Mouse (Mus musculus): ENCODE data around the gene Cpne4. TPM values are rescaled to one million over a fixed set of nuclear protein-coding genes. Genes with fewer than 3 reads are reported as not detected.
A peak's percentile ranks its signal among the peaks of the same experiment; 100 is the strongest.

Cpne4 gene
- 100 to 1,000 TPM; 123 to 148 TPM for total RNA-seq (2021)

DNA sequence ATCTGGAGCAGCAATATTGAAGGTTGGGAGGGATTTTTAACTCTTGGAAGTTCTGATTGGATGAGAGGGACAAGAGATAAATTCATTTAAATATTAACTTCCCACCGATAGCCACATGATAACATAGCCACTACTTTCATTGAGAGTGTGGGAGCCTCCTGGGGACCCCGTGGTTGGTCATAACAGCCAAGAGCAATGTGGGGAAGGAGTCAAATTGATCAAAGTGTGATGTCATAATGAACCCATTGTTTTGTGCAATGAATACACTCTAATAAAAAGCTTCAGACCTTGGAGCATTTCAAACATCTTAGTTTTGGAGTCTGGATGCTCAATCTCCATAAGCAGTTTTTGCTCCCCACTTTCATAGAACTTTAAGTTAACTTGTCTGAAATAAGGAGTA lies at the start of gene Cpne4:
Gene Cpne4 (plus strand): TSS at position 301 of the 400 bp plus-strand sequence.
- DNase-seq: no peak

DNA sequence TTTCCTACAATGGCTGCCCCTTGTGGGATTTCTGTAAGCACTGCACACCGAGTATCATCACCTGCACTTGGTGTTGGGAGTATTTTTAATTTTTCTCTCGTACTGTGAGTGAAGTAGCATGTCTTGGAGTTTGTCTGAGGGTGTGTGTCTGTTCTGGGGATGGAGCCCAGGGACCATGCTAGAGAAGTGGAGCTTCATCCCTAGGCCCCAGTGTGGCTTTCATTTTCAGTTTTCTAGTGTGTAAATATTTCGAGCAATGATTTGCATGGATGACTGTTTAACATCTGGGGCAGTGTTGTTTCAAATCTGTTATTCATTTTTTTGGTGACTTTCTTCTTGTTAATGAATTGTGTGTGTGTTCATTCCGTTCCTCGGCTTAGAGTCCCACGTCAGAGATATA lies 31.9 kb upstream of the Cpne4 start:
- no peak for DNase-seq

DNA sequence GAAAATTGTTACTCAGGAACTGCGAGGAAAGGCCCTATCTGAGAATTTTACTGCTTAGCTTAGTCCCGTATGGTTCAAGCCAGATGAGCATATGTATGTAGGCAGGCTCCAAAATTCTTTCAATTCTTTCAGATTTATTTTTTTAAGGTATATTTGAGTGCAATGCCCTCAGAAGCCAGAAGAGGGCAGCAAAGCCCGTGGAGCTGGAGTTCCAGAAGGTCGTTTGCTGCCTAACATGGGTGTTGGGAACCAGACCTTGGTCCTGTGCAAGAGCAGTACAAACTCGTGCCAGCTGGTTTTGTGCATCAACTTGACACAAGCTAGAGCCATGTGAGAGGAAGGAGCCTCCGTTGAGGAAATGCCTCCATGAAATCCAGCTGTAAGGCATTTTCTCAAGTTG lies 11.6 kb upstream of the Cpne4 start:
- DNase-seq: no peak

DNA sequence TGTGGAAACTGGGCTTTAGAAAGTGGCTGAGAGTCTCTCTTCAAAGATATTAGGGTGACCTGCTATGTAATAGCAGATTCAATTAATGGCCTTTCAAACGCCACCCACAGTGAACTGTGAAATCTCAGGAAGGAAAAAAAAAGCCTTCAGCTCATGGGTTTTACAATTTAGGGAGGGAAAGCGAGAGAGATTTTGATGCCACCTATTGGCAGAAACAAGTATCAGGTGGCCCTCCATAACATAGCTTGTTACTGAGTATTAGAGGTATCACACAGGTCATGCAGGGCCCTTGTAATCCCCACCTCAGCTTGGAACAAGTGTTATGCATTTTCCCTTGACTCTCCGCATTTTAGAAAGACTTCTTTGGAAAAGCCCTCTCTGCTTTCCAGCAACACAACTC lies 18.7 kb downstream of the Cpne4 start:
- no peak for DNase-seq

DNA sequence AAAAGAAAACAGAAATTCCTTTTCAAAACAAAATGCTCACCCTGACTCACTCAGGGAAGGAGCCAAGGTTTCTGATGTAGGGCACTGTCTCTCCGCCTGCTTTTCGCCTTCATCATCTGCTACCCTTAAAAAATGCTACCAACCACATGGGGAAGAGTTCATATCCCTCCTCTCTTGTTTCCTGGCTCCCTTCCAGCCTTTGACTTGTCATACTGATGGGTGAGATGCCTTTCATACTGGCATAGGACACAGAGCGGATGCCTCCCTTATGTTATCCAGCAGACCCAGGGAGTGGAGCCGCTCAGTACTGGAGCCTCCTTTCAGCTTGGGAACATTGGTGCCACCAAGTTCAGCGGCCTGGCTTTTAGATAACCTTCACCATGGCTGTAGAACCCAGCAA lies 19.4 kb downstream of the Cpne4 start:
- DNase-seq: peak; percentile 23 to 33

DNA sequence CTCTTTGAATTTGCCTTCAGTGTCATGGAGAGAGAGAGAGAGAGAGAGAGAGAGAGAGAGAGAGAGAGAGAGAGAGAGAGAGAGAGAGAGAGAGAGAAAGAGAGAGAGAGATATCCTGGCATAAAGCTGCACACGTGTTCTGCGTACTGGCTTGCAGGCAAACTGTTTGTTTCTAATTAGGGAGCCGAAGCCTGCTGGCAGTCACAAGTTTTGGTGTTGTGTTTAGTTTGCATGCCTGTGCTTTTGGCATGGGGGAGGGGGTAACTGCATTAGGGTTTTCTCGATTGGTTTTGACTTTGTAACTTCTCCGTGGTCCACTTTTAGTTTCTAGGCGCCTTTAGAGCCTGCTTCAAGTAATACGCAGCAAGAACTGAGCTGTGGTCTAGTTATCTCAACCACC lies 20.0 kb downstream of the Cpne4 start:
- DNase-seq: peak; percentile 23 to 41

DNA sequence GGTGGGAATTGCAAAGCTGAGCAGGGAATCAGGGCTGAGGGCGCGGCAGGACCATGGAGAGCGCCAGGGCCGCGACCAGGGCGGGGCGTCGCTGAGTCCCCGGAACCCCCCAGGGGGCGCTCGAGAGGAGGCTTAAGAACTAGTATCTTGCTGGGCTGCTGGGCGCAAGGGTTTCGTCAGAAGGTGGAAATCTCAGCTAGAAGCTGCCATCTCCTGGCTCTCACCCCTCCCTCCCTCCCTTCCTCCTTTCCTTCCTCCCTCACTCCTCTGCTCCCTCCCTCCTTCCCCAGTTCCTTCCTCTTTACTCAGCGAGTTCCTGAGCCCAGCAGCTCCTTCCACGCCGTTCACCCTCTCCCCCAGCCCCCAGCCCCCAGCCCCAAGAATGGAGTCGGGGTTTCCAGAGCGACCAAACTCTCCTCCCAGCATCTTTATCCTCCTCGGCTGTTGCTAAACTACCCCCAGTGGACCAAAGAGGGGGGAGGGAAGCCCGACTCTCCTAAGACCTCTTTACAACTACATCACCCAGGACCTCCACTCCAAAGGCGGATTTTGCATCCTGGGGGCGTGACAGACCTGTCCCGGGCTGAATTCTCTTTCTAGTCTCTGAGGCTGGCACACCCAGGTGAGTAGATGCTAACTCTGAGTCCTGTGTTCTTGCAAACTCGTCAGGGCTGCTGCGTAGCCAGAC lies 22.5 kb downstream of the Cpne4 start:
- peak; percentile 70 for DNase-seq

DNA sequence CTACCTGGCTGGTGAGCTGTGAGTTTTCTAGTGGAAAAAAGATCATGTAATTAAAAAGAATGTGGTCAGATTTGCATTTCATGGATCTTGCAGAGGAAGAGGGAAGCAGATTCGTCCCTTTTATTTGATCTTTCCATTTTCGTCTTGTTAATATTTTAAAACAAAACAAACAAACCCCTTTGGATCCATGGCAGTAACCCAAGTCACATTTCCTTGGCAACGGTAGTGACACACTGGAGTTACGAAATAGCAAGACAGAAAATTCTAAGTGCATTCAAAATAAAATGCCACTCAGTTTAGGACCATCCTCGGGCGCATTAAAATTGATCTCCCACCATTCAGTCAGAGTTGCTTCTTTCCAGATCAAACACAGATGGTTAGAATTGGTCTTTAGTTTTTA lies 25.8 kb downstream of the Cpne4 start:
- DNase-seq: no peak

DNA sequence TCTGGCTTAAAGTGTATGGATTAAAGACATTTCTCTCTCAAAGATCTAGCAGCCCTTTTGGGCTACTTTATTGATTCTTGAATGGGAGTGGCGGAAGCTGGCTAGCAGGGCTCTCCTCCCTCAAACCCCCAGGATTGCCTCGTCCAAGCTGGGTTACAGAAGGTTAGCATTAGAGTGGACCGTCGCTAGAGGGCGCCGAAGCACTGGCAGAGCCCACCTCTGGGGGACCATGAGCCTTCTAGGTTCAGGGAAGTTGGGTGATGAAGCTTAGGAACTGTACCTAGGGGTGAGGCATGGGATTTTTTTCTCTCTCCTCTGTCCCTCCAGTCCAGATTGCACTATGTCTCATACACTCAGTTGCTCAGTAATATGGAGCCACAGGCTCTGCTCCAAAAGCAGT lies 27.4 kb downstream of the Cpne4 start:
- DNase-seq: peak; percentile 51 to 53

DNA sequence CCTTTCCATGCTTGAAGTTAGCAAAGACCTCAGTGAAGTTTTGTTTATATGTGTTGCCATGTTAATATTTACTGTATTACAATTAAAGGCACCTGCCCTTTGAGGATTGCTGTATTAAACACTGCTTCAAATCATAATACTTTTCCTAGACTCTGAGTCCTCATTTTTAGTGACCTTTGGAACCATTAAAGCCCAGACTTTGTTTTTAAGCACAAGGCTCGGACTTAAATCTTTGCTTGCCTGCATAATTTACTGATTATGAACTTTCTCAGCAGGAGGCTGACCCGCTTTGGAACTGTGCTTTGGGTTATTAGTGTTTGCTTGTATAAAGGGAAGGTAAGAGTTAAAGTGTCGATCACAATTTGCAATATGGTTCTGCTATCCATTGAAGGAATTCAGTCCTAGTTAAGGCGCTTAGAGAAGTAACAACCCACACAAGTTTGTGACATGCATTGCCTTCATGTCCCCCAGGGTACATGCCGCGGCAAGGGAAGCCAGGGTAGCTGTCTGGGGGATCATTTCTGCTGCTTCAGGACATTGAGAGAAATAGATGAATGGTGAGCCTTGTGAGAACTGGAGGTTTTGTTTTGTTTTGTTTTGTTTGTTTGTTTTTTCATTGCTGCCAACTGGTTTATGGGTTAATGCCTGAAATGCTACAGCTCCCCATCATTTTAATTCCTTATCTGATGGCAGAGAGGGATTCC lies 35.0 kb downstream of the Cpne4 start:
- DNase-seq: no peak

DNA sequence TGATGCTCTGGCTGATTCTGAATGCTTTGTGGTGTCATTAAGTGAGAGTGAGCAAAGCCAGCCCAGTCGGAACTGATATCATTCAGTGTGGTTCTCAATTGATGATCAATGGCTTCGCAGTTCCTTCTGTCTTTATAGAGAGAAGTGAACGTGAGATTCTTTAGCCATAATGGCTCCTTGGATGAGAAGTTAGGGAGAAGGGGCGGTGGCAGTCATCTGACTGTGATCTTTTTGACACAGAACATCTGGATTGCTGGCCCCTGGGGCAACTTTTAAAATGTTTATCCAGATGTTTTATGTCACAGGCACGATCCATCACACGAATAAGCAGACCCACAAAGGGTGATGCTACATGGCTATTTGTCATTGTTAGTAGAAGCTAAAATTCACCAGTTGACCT lies 35.6 kb downstream of the Cpne4 start:
- DNase-seq: no peak

DNA sequence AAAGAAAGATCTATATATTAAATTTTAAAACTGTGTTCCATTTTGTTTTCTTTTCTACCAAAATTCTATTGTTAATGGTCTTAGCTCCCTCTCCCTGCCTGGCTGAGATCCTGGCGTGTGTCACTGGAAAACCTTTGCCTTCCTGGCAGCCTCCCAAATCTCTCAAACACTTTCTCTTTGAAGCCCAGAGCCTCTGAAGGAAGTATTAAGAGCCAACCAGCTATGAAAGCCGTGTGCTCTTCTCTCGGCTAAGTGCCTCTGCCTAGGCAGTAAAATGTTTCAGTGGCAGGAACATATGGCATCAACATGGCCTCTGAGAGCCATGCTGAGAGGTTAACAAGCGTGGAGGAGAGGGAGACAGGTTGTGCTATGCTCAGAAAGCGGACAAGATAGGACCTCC lies 47.5 kb downstream of the Cpne4 start:
- no peak for DNase-seq

DNA sequence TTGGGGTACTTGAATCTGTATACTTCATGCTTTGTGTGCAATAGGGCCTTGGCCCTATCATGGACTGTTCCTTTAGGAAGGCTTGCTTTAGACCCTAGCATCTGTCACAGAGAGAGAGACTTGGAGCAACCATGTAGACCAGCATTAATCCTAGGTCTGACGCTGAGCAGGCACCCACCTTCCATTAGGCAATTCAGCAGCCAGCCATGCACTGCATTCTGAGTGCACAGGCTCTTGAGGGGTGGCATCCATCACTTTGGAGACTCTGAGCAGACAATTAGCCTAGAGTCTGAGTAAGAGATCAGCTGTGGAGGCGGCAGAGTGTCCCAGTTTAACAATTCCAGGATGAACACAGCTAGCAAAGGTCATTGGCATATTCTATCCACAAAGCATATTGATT lies 47.9 kb downstream of the Cpne4 start:
- DNase-seq: no peak

DNA sequence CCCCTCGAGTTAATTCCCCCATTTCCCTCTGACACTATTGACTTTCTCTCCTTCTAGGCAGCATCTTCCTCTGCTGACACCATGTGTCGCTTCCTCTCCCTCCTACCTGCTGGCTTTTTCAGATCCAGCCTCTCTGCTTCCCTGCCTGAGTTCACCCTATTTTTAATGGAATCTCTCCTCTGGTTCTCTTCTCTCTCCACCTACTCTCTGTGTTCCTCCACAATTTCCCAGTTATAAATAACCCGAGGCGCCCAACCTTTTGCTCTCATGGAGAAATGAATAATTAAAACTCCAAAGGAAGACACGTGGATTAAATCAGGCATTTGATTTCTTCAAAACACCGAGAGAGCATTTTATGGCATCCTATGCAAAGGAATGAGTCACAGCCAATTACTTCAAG lies 65.4 kb downstream of the Cpne4 start:
- no peak for DNase-seq

DNA sequence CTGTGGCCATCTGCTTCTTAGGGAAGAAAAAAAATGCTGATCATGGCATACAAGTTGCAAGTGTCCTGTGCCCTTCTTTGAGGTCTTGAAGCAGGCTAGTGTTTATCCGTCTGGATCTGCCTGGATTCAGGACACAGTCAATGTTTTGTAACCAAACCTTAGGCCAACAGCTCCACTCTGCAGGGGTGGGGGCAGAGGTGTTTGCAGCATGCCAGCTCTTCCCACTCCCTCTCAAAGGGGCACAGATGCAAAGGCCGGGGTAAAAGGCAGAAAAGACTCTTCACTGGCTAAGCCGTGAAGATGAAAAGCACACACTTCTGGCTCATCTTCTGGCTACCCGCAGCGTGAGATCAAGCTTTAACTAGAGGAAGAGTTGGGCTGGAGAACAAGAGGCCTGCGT lies 69.6 kb downstream of the Cpne4 start:
- DNase-seq: no peak

DNA sequence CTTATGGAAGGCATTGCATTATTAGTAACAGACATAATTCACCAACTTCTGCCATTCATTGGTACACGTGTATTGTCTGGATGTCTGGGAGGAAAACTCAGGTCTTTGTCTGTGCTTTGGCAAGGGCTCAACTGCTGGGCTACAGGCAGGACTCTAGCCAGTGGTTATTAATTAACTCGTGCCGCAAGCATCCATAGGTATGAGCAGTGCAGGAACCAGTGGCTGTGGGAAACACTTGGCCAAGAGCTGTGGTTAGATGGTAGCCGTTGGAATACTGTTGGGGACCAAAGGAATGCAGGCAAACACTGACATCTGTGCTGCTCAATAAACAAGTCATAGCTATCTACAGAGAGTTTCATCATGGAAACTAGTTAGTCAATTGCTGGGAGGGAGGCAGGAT lies 76.5 kb downstream of the Cpne4 start:
- DNase-seq: no peak

DNA sequence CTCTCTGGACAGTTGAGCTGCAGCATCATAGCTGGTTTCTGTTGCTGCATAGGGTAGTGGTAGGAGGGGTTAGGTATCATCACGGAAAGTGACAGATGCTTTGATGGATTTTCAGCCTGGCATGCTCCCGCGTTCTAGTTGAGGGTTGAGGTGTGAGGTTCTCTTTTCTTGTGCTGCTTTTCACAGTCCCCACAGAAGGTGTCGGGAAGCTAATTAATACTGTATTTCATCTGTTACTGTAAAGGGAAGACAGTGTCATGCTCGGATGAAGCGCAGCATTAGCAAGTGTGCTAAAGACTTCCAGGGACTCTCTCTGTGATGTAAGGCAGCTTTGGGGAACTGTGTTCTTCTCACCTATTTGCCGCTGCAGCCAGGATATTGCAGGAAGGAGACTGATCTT lies 80.7 kb downstream of the Cpne4 start:
- no peak for DNase-seq

DNA sequence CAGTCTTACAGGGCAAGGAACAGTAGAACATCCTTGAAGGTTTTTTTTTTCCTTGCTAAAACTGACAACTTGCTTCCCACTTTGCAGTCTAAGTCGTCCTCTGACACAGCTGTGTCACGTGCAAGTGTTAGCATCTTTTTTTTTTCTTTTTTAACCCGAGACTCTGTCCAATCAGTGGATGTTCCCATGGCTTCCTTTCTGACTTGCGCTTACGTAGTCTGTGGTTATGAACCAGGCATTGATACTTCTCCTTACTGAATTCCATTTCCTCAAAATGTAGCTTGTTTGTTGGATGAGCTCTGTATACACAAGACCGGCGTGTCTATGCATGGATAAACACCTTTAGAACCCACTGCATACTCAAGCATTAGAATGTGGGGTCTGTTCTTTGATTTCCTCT lies 82.2 kb downstream of the Cpne4 start:
- no peak for DNase-seq

DNA sequence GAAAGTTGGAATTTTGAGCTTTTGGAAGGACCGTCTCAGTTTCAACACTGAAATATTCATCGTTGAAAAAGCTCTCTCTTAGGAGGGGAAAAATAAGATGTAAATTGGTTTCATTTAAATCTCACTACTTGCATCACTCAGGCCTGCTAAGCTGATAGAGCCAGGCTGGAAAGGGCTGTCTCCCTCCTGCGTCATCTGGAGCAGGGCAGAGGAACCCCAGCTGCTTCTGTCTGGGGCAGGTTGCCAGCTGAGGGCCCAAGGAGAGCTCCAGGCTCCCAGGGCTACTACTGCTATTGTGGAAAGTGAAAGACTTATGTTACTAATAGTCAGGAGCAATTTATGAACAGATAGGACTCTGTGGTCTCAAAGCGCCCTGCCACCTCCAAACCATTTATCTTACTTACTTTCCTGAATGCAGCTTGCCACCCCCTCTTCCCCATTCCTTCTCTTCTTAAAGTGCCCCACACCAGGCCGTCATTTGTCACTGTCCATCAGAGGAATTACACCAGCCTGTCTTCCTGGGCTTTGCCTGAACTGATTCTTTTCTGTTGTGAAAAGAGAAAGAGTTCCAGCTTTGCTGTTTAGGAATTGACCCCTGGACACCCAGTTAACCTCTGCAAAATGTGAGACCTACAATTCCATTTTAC lies 99.4 kb downstream of the Cpne4 start:
- DNase-seq: no peak

DNA sequence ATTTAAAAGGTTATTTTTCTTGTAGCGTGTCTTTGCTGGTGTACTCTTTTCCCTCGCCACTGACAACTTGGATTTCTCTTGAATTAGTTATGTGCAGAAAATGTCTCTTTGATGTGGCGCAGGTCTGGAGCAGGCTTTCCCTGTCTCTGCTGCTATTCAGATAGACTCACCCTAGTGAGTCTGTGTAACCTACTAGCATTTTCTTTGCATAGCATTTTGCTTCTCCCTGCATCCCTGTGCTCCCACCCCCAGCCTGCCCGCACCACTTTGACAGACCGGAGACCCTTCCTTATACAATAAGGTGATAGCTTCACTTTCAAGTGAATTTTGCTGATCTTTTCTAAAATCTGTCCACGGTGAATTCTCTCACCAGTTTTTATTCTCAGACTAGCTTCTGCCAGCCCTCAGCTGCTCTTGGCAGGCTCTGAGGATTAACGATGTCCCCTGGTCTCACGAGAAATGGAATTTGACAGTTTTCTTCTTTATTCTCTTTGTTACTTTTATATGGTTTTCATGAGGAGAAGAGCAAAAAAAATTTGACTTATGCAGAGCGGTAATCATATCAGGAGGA lies 105.7 kb downstream of the Cpne4 start:
- no peak for DNase-seq

DNA sequence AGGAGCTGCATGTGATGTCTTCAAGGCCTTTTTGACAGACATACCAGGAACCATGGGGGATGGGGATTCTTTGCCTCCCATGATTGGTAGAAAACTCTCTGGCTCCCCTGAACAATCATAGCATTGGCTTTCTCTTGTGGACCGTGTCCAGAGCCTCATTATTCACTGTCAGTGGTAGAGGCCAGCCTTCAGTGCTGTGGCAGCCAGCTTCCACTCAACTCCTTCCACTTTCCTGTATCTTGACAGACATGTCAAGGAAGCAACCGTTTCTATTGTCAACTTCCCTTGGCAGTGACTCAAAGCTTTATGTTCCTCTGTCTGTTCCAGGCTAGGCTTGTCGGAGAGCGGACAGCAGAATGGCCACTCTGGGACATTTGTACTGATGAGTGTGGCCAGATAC lies 112.7 kb downstream of the Cpne4 start:
- DNase-seq: no peak

DNA sequence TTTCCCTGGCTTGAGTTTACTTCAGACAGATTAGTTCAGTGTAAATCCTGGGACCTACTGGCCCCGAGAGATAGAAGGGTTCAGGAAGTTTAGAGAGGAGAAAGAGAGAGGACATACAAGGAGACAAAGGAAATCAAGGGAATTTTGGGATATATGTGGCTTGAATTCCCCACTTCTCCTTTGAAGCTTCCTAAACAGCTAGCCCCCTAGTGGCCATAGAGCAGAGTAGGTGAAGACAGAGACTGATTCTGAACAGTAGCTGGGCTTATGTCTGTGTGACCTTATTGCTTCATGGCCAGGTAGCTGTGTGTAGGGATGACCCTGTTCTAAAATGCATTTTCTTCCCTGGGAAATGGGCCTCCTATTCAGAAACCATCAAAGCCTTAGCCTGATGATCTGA lies 129.6 kb downstream of the Cpne4 start:
- no peak for DNase-seq

DNA sequence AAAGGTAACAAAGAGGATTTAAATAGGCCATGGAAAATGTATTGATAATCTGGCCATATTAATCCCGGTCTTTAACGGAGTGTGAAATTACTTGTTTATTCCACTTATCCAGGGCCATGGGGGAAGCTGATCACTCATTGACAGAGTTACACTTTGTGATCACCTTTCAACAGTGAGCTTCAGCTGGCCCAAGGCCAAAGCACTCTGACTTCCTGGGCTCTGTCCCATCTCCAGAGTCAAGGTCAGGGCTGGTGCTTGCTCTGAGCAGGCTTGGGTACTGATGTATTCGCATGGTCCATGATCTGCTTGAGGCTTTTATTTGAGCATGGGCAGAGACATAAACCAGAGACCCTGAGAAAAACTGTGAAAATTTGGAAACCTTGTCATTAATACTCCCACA lies 131.5 kb downstream of the Cpne4 start:
- DNase-seq: no peak

DNA sequence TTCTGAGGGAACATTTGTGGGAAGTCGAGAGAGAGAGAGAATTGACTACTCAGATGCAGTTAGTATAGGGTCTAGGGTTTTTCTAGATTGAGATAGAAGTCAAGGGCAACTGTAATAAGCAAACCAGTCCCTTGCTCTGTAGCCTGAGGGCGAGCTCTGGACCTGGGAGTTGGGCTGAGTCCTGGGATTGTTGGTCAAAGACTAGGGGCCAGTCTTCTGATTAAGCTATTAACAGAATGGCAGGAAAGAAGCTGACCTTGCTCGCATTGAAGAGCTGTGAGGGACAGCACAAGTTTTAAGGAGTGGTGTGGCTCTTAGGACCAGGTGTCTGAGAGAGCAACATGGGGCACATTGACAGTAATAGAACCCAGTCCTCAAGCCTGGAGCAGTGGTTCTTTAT lies 140.0 kb downstream of the Cpne4 start:
- DNase-seq: no peak
